34 mouse cellular contexts compared by ENCODE assay signal in the genomic region with DNA sequence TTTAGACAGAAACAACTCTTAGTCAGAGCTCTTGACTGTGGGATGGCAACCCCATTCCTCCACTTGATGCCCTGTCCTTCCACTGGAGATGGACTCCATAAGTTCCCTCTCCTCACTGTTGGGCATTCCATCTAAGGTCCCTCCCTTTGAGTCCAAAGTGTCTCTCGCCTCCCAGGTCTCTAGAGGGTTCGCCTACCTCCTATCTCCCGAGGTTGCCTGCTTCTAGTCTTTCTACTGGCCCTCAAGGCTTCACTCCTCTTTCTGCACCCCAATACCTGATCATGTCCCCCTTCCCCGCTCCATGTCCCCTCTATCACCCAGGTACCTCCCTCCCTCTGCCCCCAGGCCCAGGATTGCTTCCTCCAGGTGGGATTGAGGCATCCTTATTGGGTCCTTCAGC.
"Had no signal": no experiment of that assay in that cellular context is flagged by ENCODE, and none has a peak within 500 bp of the region (broad histone marks: within the 10 kb centered on the region; RNA-seq: fewer than 3 reads in every experiment).

No protein-coding gene starts in this region.

- H3K36me3 ChIP-seq: heart, embryonic 13.5 days; heart, embryonic 15.5 days; hindbrain, embryonic 10.5 days; hindbrain, embryonic 12.5 days; hindbrain, embryonic 13.5 days; hindbrain, embryonic 15.5 days; intestine, embryonic 15.5 days; kidney, embryonic 15.5 days had no signal

- H3K9ac ChIP-seq: heart, embryonic 13.5 days; heart, embryonic 15.5 days; hindbrain, embryonic 12.5 days; hindbrain, embryonic 13.5 days; hindbrain, embryonic 14.5 days; hindbrain, embryonic 15.5 days; intestine, embryonic 15.5 days; kidney, embryonic 15.5 days had no signal

- DNase-seq: heart, postnatal 10 days; heart, postnatal 14 days; heart, postnatal 36 days; heart, postnatal 4 days; kidney, adult 11 months; kidney, adult 18-20 months; kidney, adult 2 months; kidney, adult 8-10 months; kidney, adult 9 months; kidney, postnatal 10 days; kidney, postnatal 14 days; kidney, postnatal 25 days; kidney, postnatal 36 days; kidney, postnatal 4 days; layer of hippocampus, adult 9-11 months; layer of hippocampus, postnatal 36 days had no signal

- ATAC-seq: hindbrain, embryonic 16.5 days; hindbrain, postnatal 0 days; inflammation-experienced regulatory T-cells, adult 6 months; intestine, embryonic 15.5 days; intestine, embryonic 16.5 days; intestine, postnatal 0 days had no signal

- H3K9me3 ChIP-seq: heart, embryonic 13.5 days; heart, embryonic 15.5 days; hindbrain, embryonic 10.5 days; hindbrain, embryonic 12.5 days; hindbrain, embryonic 13.5 days; hindbrain, embryonic 15.5 days; intestine, embryonic 15.5 days; kidney, embryonic 15.5 days had no signal

- H3K27ac ChIP-seq: heart, embryonic 13.5 days; heart, embryonic 15.5 days; hindbrain, embryonic 10.5 days; hindbrain, embryonic 12.5 days; hindbrain, embryonic 13.5 days; hindbrain, embryonic 14.5 days; hindbrain, embryonic 15.5 days; hindbrain, postnatal 0 days; intestine, embryonic 15.5 days; kidney, embryonic 15.5 days; kidney, postnatal 0 days; layer of hippocampus, adult 2 months; left cerebral cortex, adult 2 months had no signal

- H3K4me3 ChIP-seq: heart, embryonic 13.5 days; heart, embryonic 15.5 days; hindbrain, embryonic 10.5 days; hindbrain, embryonic 12.5 days; hindbrain, embryonic 13.5 days; hindbrain, embryonic 15.5 days; intestine, embryonic 15.5 days; kidney, embryonic 15.5 days; layer of hippocampus, adult 2 months; left cerebral cortex, adult 2 months had no signal

- H3K4me1 ChIP-seq: heart, embryonic 13.5 days; heart, embryonic 15.5 days; hindbrain, embryonic 15.5 days; intestine, embryonic 15.5 days; kidney, embryonic 15.5 days had no signal

- H3K4me2 ChIP-seq: heart, embryonic 11.5 days; heart, embryonic 13.5 days; heart, embryonic 15.5 days; hindbrain, embryonic 12.5 days; hindbrain, embryonic 13.5 days; hindbrain, embryonic 14.5 days; hindbrain, embryonic 15.5 days; intestine, embryonic 15.5 days; kidney, embryonic 15.5 days had no signal

- H3K27me3 ChIP-seq: heart, embryonic 15.5 days; hindbrain, embryonic 12.5 days; hindbrain, embryonic 13.5 days; hindbrain, embryonic 15.5 days; intestine, embryonic 15.5 days had no signal
